Mouse (Mus musculus): ENCODE data around the gene Mthfd1. TPM values are rescaled to one million over a fixed set of nuclear protein-coding genes. Genes with fewer than 3 reads are reported as not detected.

Mthfd1 gene
- total and polyA plus RNA-seq, 3 experiments, result 110 to 133 (median 112) TPM

DNA sequence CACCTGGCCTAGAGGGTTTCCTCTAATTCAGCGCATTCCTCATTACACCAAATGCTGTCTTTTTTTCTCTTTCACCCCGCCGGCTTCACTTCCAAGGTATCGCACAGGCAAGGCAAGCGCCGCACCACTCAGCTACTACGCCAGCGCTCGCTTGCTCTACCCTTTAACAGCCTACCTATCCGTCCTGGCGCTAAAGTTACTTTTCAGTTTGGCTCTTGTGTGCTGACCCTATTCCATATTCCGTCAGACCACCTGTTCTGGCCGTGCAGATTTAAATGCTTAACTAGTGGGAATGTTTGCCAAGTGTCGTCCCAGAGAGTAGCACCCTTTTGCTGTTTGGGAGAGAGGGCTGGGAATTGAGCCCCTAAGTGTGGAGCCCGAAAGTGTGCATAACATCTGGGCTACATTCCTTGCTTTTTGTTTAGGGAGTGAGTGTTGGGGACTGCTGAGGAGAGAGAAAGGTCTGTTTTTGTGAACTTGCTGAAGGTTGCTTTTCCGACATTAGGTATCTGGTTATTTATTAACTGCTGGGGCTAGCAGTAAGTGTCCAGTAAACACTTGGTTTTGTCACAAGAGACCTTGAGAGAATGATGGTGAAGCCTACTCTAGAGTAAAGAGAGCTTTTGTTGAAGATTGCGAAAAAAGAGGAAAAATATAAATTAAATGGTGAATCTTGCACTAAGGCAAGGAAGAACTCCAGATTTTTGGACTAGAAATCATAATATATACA is 1.2 kb downstream of the Mthfd1 start:
- peak overlapping the region; percentile 88 to 96 (median 92) for H3K4me3 ChIP-seq (replicated peaks in 1 of 3; ENCODE audit: low read depth in 2 of 3, low read length in 2 of 3, poor library complexity in 1 of 3)
- TF ChIP-seq POLR2AphosphoS2 (IDR thresholded peaks at IDR 0.05; ENCODE audit: low read depth, low read length) (no peak), GABPA (IDR thresholded peaks at IDR 0.05; ENCODE audit: insufficient replicate concordance, low read depth, low read length) (no peak), JUND (conservative IDR thresholded peaks at IDR 0.05; ENCODE audit: low read depth, low read length) (no peak)
- H3K27ac ChIP-seq (ENCODE audit: insufficient read depth, low read depth), result no peak overlapping the region
- no peaks in the 10 kb centered on the region for H3K9me3 ChIP-seq (replicated peaks; ENCODE audit: low read length)
- dilution Hi-C loops (cut with MboI; ENCODE audit: extremely low pct_ligation_motif_present, extremely low pct_unique_long_range_greater_than_20kb, low sequenced_read_pairs) (no loop called here), in situ Hi-C loops (cut with MboI; ENCODE audit: low pct_ligation_motif_present, low pct_unique_long_range_greater_than_20kb, low sequenced_read_pairs) (no loop called here)
- peak; percentile 16 for DNase-seq (ENCODE audit: extremely low read depth)
- H3K79me2 ChIP-seq (replicated peaks; ENCODE audit: control insufficient read depth, extremely low read depth, insufficient read depth, poor library complexity, severe bottlenecking), result peaks cover 52% of the 10 kb centered on the region
- no peaks in the 10 kb centered on the region for H3K27me3 ChIP-seq (replicated peaks)
- peaks cover 5 to 30% of the 10 kb centered on the region in 2 experiments; a peak in 3 of 4 replicates for H3K4me1 ChIP-seq (ENCODE audit: control insufficient read depth in 1 of 2, insufficient read depth in 2 of 2)
- H3K9ac ChIP-seq (ENCODE audit: insufficient read depth, low read depth), result peak overlapping the region; percentile 66
- peaks cover 0 to 11% of the 10 kb centered on the region in 2 experiments for H3K36me3 ChIP-seq (replicated peaks in 1 of 2; ENCODE audit: control insufficient read depth in 1 of 2, insufficient read depth in 1 of 2, low read length in 1 of 2)
- H3K4me2 ChIP-seq (ENCODE audit: insufficient read depth, low read depth, poor library complexity, severe bottlenecking), result peak overlapping the region; percentile 97

DNA sequence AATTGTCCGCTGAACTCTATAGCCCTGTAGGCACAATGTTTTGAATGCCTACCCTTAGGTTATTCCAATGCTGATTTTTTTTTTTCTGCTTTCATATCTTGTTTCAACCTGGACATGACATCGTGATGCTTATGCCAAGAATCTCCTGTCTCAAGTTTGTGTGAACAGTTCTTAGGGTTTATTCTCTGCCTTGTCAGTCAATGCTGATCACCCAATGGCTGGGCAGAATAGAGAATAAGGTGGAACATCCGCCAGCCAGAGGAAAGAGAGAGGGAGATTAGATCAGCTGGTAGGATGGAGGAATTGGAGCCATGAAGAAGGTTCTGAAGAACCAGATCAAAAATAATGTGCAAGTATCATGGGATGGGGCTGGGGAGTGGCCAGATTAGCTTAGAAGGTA is 5.6 kb downstream of the Mthfd1 start:
- no peak for TF ChIP-seq POLR2AphosphoS2 (IDR thresholded peaks at IDR 0.05; ENCODE audit: low read depth, low read length)
- TF ChIP-seq IRF4 (IDR thresholded peaks at IDR 0.05; ENCODE audit: low read depth, low read length), result no peak
- no peak for TF ChIP-seq CHD2 (IDR thresholded peaks at IDR 0.05; ENCODE audit: low read length)
- TF ChIP-seq SIN3A (IDR thresholded peaks at IDR 0.05; ENCODE audit: low read length), result no peak
- no peak for TF ChIP-seq CHD1 (IDR thresholded peaks at IDR 0.05; ENCODE audit: low read depth, low read length)
- H3K9ac ChIP-seq (ENCODE audit: insufficient read depth, low read depth), result no peak overlapping the region
- in situ Hi-C loops (cut with MboI; ENCODE audit: low pct_ligation_motif_present, low pct_unique_long_range_greater_than_20kb, low sequenced_read_pairs) (loop anchor here (10.0 kb wide), 1 partner anchor 74 kb away; no protein-coding TSS in a partner anchor), dilution Hi-C loops (cut with MboI; ENCODE audit: extremely low pct_ligation_motif_present, extremely low pct_unique_long_range_greater_than_20kb, low sequenced_read_pairs) (no loop called here)
- no peak for DNase-seq (ENCODE audit: extremely low read depth)
- H3K4me2 ChIP-seq (ENCODE audit: insufficient read depth, low read depth, poor library complexity, severe bottlenecking), result no peak overlapping the region
- peaks cover 7 to 53% of the 10 kb centered on the region in 2 experiments; a peak in 3 of 4 replicates for H3K4me1 ChIP-seq (ENCODE audit: control insufficient read depth in 1 of 2, insufficient read depth in 2 of 2)
- no peak overlapping the region for H3K4me3 ChIP-seq (replicated peaks in 1 of 3; ENCODE audit: low read depth in 2 of 3, low read length in 2 of 3, poor library complexity in 1 of 3)
- H3K27me3 ChIP-seq (replicated peaks), result no peaks in the 10 kb centered on the region
- no peaks in the 10 kb centered on the region for H3K9me3 ChIP-seq (replicated peaks; ENCODE audit: low read length)
- no peak overlapping the region for H3K27ac ChIP-seq (ENCODE audit: insufficient read depth, low read depth)
- peaks cover 3 to 44% of the 10 kb centered on the region in 2 experiments for H3K36me3 ChIP-seq (replicated peaks in 1 of 2; ENCODE audit: control insufficient read depth in 1 of 2, insufficient read depth in 1 of 2, low read length in 1 of 2)
- peaks cover 92% of the 10 kb centered on the region for H3K79me2 ChIP-seq (replicated peaks; ENCODE audit: control insufficient read depth, extremely low read depth, insufficient read depth, poor library complexity, severe bottlenecking)

DNA sequence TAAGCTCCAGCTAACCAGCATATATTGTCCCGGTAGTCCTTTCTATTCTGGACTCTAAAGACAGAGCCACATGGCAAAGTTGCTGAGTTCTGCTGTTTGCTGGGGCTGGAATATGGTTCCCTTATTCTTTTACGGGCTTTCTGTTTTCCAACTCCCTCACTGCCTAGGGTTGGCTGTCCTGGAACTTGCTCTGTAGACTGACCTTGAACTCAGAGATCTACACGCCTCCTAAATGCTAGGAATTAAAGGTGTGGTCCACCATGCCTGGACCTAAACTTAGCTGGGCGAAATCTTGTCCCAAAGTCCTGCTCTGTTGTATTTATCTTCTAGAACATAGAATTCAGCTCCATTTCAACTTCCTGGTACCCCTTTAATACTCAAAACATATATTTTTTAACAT is 6.5 kb downstream of the Mthfd1 start:
- dilution Hi-C loops (cut with MboI; ENCODE audit: extremely low pct_ligation_motif_present, extremely low pct_unique_long_range_greater_than_20kb, low sequenced_read_pairs), result no loop called here
- no peaks in the 10 kb centered on the region for H3K9me3 ChIP-seq (replicated peaks; ENCODE audit: low read length)
- no peak overlapping the region for H3K27ac ChIP-seq (ENCODE audit: insufficient read depth, low read depth)
- H3K9ac ChIP-seq (ENCODE audit: insufficient read depth, low read depth), result no peak overlapping the region
- in situ Hi-C loops (cut with MboI; ENCODE audit: low pct_ligation_motif_present, low pct_unique_long_range_greater_than_20kb, low sequenced_read_pairs), result loop anchor here (10.0 kb wide), 1 partner anchor 73 kb away; no protein-coding TSS in a partner anchor
- H3K4me2 ChIP-seq (ENCODE audit: insufficient read depth, low read depth, poor library complexity, severe bottlenecking), result no peak overlapping the region
- no peak overlapping the region for H3K4me3 ChIP-seq (replicated peaks in 1 of 3; ENCODE audit: low read depth in 2 of 3, low read length in 2 of 3, poor library complexity in 1 of 3)
- no peak for DNase-seq (ENCODE audit: extremely low read depth)
- H3K36me3 ChIP-seq (replicated peaks in 1 of 2; ENCODE audit: control insufficient read depth in 1 of 2, insufficient read depth in 1 of 2, low read length in 1 of 2), result peaks cover 3 to 51% of the 10 kb centered on the region in 2 experiments
- peaks cover 92% of the 10 kb centered on the region for H3K79me2 ChIP-seq (replicated peaks; ENCODE audit: control insufficient read depth, extremely low read depth, insufficient read depth, poor library complexity, severe bottlenecking)
- H3K4me1 ChIP-seq (ENCODE audit: control insufficient read depth in 1 of 2, insufficient read depth in 2 of 2), result peaks cover 7 to 53% of the 10 kb centered on the region in 2 experiments; a peak in 3 of 4 replicates
- TF ChIP-seq ZMIZ1 (IDR thresholded peaks at IDR 0.05; ENCODE audit: low read depth, low read length) (no peak), NRF1 (IDR thresholded peaks at IDR 0.05; ENCODE audit: low read depth, low read length) (no peak), UBTF (IDR thresholded peaks at IDR 0.05; ENCODE audit: low read depth, low read length) (no peak), BHLHE40 (IDR thresholded peaks at IDR 0.05; ENCODE audit: low read depth, low read length) (no peak), USF1 (IDR thresholded peaks at IDR 0.05; ENCODE audit: low read depth, low read length) (no peak), GABPA (IDR thresholded peaks at IDR 0.05; ENCODE audit: insufficient replicate concordance, low read depth, low read length) (no peak), ZNF384 (IDR thresholded peaks at IDR 0.05; ENCODE audit: low read depth, low read length) (no peak), MAX (IDR thresholded peaks at IDR 0.05; ENCODE audit: low read length) (no peak), JUN (IDR thresholded peaks at IDR 0.05; ENCODE audit: insufficient read depth, low read depth, low read length) (no peak), RCOR1 (conservative IDR thresholded peaks at IDR 0.05; ENCODE audit: low read depth, low read length) (no peak), TBP (conservative IDR thresholded peaks at IDR 0.05; ENCODE audit: low read depth, low read length) (no peak), USF2 (conservative IDR thresholded peaks at IDR 0.05; ENCODE audit: low read depth, low read length) (no peak), KAT2A (IDR thresholded peaks at IDR 0.05; ENCODE audit: insufficient replicate concordance, low read length) (no peak), SIN3A (IDR thresholded peaks at IDR 0.05; ENCODE audit: low read length) (no peak), NELFE (IDR thresholded peaks at IDR 0.05; ENCODE audit: low read depth, low read length) (no peak), RAD21 (IDR thresholded peaks at IDR 0.05; ENCODE audit: low read depth, low read length) (no peak), EP300 (IDR thresholded peaks at IDR 0.05; ENCODE audit: low read length) (no peak), CHD1 (IDR thresholded peaks at IDR 0.05; ENCODE audit: low read depth, low read length) (no peak), ZKSCAN1 (IDR thresholded peaks at IDR 0.05; ENCODE audit: borderline replicate concordance, low read depth, low read length) (no peak), ZC3H11A (IDR thresholded peaks at IDR 0.05; ENCODE audit: low read depth, low read length) (no peak)
- no peaks in the 10 kb centered on the region for H3K27me3 ChIP-seq (replicated peaks)

Data from CH12.LX (cell line).